Mouse (Mus musculus) myocyte (in vitro differentiated cells): ENCODE measurements at regions not wholly inside any gene's neighbourhood (a gene's known extent, or its start where the extent isn't known, plus 50 kb on each side); places are given as distances from the start of the nearest gene placed in this dataset.

ENCODE experiments used
- H3K27me3 ChIP-seq: one replicate; pipeline ENCODE4 v1.6.1; 2011; ENCODE audit not compliant: control insufficient read depth, insufficient read depth, insufficient read length
- H3K36me3 ChIP-seq: one replicate; pipeline ENCODE4 v1.6.1; 2011; ENCODE audit not compliant: control insufficient read depth, insufficient read depth
- H3K4me2 ChIP-seq: one replicate; pipeline ENCODE4 v1.6.1; 2011; ENCODE audit warnings: low read depth, control low read depth
- H3K4me3 ChIP-seq: one replicate; pipeline ENCODE4 v1.5.1; 2011; ENCODE audit warnings: mild to moderate bottlenecking, control low read depth, moderate library complexity
- H3K79me2 ChIP-seq: one replicate; pipeline ENCODE4 v1.6.1; 2011; ENCODE audit not compliant: control insufficient read depth, insufficient read depth
- H3ac ChIP-seq: one replicate; pipeline ENCODE4 v1.6.1; 2011; ENCODE audit not compliant: control insufficient read depth, insufficient read length
- CEBPB ChIP-seq: IDR thresholded peaks from 2 replicates; pipeline ENCODE4 v1.6.1; 2011; ENCODE audit warnings: mild to moderate bottlenecking, moderate library complexity; ENCODE audit not compliant: poor library complexity, insufficient read depth, severe bottlenecking
- E2F4 ChIP-seq: IDR thresholded peaks from one replicate; pipeline ENCODE4 v1.6.1; 2011; ENCODE audit warnings: mild to moderate bottlenecking, control low read depth, moderate library complexity; ENCODE audit not compliant: insufficient read depth
- MAX ChIP-seq: IDR thresholded peaks from one replicate; pipeline ENCODE4 v1.6.1; 2011; ENCODE audit warnings: low read depth, mild to moderate bottlenecking, control low read depth
- MYOD1 ChIP-seq, 3 experiments: IDR thresholded peaks; one replicate each; pipeline ENCODE4 v1.6.1; 2011; ENCODE audit warnings: control low read depth in 2 of 3, low read depth in 2 of 3, mild to moderate bottlenecking in 2 of 3, moderate library complexity in 1 of 3; ENCODE audit not compliant: insufficient read length in 2 of 3, control insufficient read depth in 1 of 3
- MYOG ChIP-seq, 3 experiments: IDR thresholded peaks; one replicate each; pipeline ENCODE4 v1.6.1; 2011; ENCODE audit warnings: control low read depth in 2 of 3, low read depth in 2 of 3, mild to moderate bottlenecking in 2 of 3; ENCODE audit not compliant: insufficient read length in 2 of 3, control insufficient read depth in 1 of 3, insufficient read depth in 1 of 3
- POLR2A ChIP-seq: IDR thresholded peaks from one replicate; pipeline ENCODE4 v1.6.1; 2011; ENCODE audit warnings: low read depth, mild to moderate bottlenecking, control low read depth, moderate library complexity; ENCODE audit not compliant: insufficient read length
- POLR2AphosphoS2 ChIP-seq: IDR thresholded peaks from one replicate; pipeline ENCODE4 v1.6.1; 2011; ENCODE audit warnings: low read depth, control low read depth; ENCODE audit not compliant: insufficient read length
- REST ChIP-seq: IDR thresholded peaks from one replicate; pipeline ENCODE4 v1.6.1; 2011; ENCODE audit warnings: mild to moderate bottlenecking, control low read depth, moderate library complexity; ENCODE audit not compliant: insufficient read depth, insufficient read length
- SRF ChIP-seq: IDR thresholded peaks from one replicate; pipeline ENCODE4 v1.6.1; 2011; ENCODE audit warnings: low read depth; ENCODE audit not compliant: control insufficient read depth, insufficient read length
- TCF12 ChIP-seq: IDR thresholded peaks from one replicate; pipeline ENCODE4 v1.6.1; 2011; ENCODE audit warnings: mild to moderate bottlenecking, control low read depth; ENCODE audit not compliant: poor library complexity, insufficient read depth, severe bottlenecking
- TCF3 ChIP-seq: IDR thresholded peaks from one replicate; pipeline ENCODE4 v1.6.1; 2011; ENCODE audit warnings: low read depth, control low read depth; ENCODE audit not compliant: insufficient read length
- USF1 ChIP-seq: IDR thresholded peaks from one replicate; pipeline ENCODE4 v1.6.1; 2011; ENCODE audit warnings: low read depth, mild to moderate bottlenecking, control low read depth, moderate library complexity

DNA sequence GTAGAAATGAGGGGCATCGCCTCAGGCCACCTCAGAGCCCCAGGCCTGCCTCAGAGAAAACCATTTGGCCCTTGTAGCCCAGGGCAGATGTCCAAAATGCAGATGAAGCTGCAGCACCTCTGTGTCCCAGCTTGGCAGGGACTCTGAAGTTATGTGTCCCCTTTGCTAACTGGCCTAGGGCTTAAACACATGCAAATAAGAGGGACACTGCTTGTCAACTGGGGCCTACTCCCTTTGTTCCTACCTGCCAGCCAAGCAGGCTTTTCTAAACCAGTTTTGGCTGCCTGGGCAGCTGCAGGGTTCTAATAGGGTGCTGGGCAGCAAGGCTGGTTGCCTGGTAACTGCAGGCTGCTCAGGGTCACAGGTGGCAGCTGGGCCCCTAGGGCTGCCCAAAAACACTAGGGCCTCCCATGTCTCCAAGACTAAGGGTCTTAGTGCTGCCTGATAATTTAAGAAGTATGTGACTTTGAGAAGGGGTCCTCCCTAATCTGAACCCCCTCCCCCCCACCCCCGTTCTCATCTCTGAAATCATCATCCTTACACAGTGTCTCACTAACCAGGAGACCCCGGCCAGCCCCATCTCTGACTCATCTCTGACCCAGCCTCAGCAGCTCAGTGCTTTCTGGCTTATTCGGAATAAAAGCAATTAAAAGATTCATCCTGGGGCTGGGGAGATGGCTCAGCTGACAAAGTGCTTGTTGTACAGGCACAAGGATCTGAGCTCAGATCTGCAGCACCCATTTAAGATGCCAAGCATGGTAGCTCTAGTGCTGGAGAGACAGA, 158.3 kb downstream of the Tle3 start:
- Histone ChIP-seq H3K27me3 (no peaks in the 10 kb centered on the region), H3K4me2 (no peak overlapping the region), H3ac (no peak overlapping the region), H3K36me3 (no peaks in the 10 kb centered on the region), H3K79me2 (no peaks in the 10 kb centered on the region), H3K4me3 (no peak overlapping the region)
- TF ChIP-seq MYOG (IDR thresholded peaks at IDR 0.05; ENCODE audit: control insufficient read depth in 1 of 3, insufficient read depth in 1 of 3, insufficient read length in 2 of 3, low read depth in 2 of 3) (peak in 1 of 3 experiments; percentile 6), POLR2AphosphoS2 (no peak), USF1 (no peak)

DNA sequence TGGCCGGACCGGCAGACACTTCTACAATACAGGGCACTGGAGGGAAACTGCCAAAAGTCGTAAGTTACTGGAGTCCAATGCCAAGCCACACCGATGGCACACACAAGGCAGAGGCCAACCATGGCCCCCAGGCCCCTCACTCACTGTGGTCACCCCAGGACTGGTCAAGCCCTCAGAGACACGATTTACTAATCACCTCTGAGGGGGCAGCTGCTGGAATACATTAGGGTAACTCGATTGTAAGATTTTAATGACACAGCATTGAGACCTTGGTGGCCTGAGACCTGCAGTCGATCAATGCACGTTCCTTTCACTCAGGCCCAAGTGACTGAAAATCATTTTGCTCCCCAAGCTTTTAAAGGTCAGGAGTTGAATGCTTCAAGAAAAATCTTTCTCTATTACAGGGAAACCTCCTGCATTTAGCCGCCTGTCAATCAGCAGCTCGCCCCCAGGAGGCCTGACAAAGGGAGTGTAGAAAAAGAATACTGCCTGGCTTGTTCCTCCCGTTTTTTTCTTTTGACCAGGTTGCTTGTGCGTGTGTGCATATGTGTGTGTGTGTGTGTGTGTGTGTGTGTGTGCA, 156.2 kb downstream of the Tle3 start:
- Histone ChIP-seq H3K4me3 (no peak overlapping the region), H3K4me2 (no peak overlapping the region), H3K27me3 (no peaks in the 10 kb centered on the region), H3ac (no peak overlapping the region), H3K36me3 (no peaks in the 10 kb centered on the region), H3K79me2 (no peaks in the 10 kb centered on the region)
- TF ChIP-seq E2F4, result no peak
- TF ChIP-seq CEBPB, result no peak
- TF ChIP-seq POLR2A, result no peak
- TF ChIP-seq SRF, result no peak
- no peak for TF ChIP-seq REST
- no peak for TF ChIP-seq TCF3
- no peak for TF ChIP-seq USF1
- TF ChIP-seq POLR2AphosphoS2, result no peak
- TF ChIP-seq MYOD1 (IDR thresholded peaks at IDR 0.05; ENCODE audit: control insufficient read depth in 1 of 3, insufficient read length in 2 of 3, low read depth in 2 of 3), result no peak
- no peak for TF ChIP-seq MAX
- no peak for TF ChIP-seq MYOG (IDR thresholded peaks at IDR 0.05; ENCODE audit: control insufficient read depth in 1 of 3, insufficient read depth in 1 of 3, insufficient read length in 2 of 3, low read depth in 2 of 3)
- no peak for TF ChIP-seq TCF12

GRCm38 (mm10) chr9:61527491-61528056, 155.4 kb downstream of the Tle3 start:
- Histone ChIP-seq H3K27me3 (no peaks in the 10 kb centered on the region), H3K4me3 (no peak overlapping the region), H3K79me2 (no peaks in the 10 kb centered on the region), H3ac (no peak overlapping the region), H3K4me2 (no peak overlapping the region), H3K36me3 (no peaks in the 10 kb centered on the region)
- TF ChIP-seq E2F4 (no peak), CEBPB (no peak), TCF3 (no peak), USF1 (no peak), MAX (no peak), POLR2AphosphoS2 (no peak), MYOD1 (IDR thresholded peaks at IDR 0.05; ENCODE audit: control insufficient read depth in 1 of 3, insufficient read length in 2 of 3, low read depth in 2 of 3) (no peak)

- Histone ChIP-seq H3K4me2 (no peak overlapping the region), H3K4me3 (no peak overlapping the region), H3K79me2 (no peaks in the 10 kb centered on the region), H3ac (no peak overlapping the region), H3K27me3 (no peaks in the 10 kb centered on the region), H3K36me3 (no peaks in the 10 kb centered on the region)
- TF ChIP-seq MYOG (IDR thresholded peaks at IDR 0.05; ENCODE audit: control insufficient read depth in 1 of 3, insufficient read depth in 1 of 3, insufficient read length in 2 of 3, low read depth in 2 of 3) (peak in 1 of 3 experiments; percentile 3), SRF (no peak), POLR2A (no peak)
Measured at GRCm38 (mm10) chr9:61520136-61520535, 148.0 kb downstream of the Tle3 start.

DNA sequence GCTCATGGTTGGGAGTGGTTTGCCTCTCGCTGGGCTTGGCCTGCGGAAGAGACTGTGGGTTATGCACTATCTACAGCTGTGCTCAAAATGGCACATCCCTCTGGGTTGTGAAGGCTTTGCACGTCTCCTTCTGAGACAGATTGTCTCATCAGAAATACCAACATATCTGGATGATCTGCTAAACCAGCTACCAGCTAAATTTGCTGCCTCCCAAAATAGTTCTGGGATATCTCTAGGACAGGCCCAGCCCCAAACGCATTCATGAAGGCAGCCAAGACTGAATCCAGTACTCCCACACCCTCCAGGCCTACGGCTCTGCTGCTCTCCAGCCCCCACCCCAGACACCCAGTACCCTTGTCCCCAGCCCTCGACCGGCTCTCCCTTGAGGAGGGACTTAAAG, 145.7 kb downstream of the Tle3 start:
- no peaks in the 10 kb centered on the region for H3K36me3 ChIP-seq

More for the DNA sequence above, 145.7 kb downstream of the Tle3 start:
- no peak overlapping the region for H3K4me3 ChIP-seq
- H3K27me3 ChIP-seq, result no peaks in the 10 kb centered on the region
- H3ac ChIP-seq, result no peak overlapping the region
- H3K79me2 ChIP-seq, result no peaks in the 10 kb centered on the region
- peak in 2 of 3 experiments; percentile 69 to 80 for TF ChIP-seq MYOG (IDR thresholded peaks at IDR 0.05; ENCODE audit: control insufficient read depth in 1 of 3, insufficient read depth in 1 of 3, insufficient read length in 2 of 3, low read depth in 2 of 3)
- peak; percentile 25 for TF ChIP-seq TCF3
- TF ChIP-seq USF1, result no peak
- TF ChIP-seq TCF12, result no peak
- TF ChIP-seq E2F4, result no peak
- peak in 1 of 3 experiments; percentile 65 for TF ChIP-seq MYOD1 (IDR thresholded peaks at IDR 0.05; ENCODE audit: control insufficient read depth in 1 of 3, insufficient read length in 2 of 3, low read depth in 2 of 3)
- H3K4me2 ChIP-seq, result peak overlapping the region; percentile 26
